Mouse (Mus musculus): ENCODE measurements at regions not wholly inside any gene's neighbourhood (a gene's known extent, or its start where the extent isn't known, plus 50 kb on each side); places are given as distances from the start of the nearest gene placed in this dataset.

DNA sequence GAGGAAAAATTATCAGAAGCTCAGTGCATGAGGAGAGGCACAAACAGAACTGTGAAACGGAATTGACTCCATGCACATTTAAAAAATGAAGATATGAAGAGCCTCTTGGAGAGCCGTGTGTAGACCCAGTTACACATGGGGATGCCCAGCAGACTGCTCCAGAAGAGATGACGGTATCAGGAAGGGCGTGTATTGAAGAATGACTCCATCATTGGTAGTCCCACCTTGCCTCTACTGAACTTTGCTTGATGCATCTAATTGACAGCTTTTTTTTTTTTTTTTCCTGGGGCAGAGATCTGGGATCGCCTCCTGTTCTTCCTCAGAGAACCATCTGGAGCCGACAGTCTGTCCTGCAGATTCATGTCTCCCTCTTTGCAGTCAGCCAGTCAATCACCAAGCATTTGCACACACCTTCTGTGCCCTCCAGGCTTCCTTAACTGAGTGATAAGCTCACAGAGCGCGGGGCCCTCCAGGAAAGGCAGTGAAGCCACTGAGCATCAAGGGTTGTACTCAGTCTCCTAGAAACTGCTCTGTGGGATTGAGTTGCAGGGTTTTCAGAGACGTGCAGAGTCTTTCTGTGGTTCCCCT, 57.6 kb upstream of the D1Pas1 start:
- H3K4me2 ChIP-seq (ENCODE audit: low read depth) = no peak overlapping the region
- H3K4me1 ChIP-seq (ENCODE audit: insufficient read depth) = no peaks in the 10 kb centered on the region
- 46% methylated on average over 9 of the region's 9 CpGs for WGBS
- H3K36me3 ChIP-seq (ENCODE audit: insufficient read depth) = no peaks in the 10 kb centered on the region
- H3K4me3 ChIP-seq (ENCODE audit: low read depth, low read length) = no peak overlapping the region
- H3K27me3 ChIP-seq (ENCODE audit: insufficient read depth, low read length) = 0 out of 2 replicates have a peak, but pooled peaks cover 3% of the 10 kb centered on the region
- DNase-seq = peak; percentile 22
- peak; percentile 34; the same call in 1 of the 2 replicates for ATAC-seq
- H3K27ac ChIP-seq (ENCODE audit: low read depth, low read length) = no peak overlapping the region
- no peaks in the 10 kb centered on the region for H3K9me3 ChIP-seq (ENCODE audit: low read length)
- H3K9ac ChIP-seq = no peak overlapping the region
- no peak for TF ChIP-seq CTCF (IDR thresholded peaks at IDR 0.05; ENCODE audit: low read depth)

DNA sequence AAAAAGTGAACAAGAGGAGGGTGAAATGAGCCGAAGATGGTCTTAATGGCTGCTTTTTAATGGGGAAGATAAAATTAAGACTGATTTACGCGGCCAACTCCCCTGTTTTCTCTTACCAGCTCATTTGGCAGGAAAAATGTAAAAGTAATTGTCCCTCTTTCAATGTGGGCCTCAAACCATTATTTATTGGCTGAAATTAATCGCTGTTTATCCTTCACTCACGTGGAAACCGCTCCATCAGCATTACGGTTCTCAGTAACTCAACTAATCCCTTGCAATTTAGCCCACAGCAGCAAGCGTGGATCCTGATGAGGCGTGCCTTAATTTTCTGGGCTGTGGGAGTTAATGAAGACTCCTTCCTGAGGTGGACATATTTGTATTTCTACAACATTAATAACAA, 58.1 kb upstream of the D1Pas1 start:
- ATAC-seq = no peak
- H3K9ac ChIP-seq = no peak overlapping the region
- peaks cover 3% of the 10 kb centered on the region; the same call in 1 of the 2 replicates for H3K27me3 ChIP-seq (ENCODE audit: insufficient read depth, low read length)
- no peaks in the 10 kb centered on the region for H3K36me3 ChIP-seq (ENCODE audit: insufficient read depth)
- no peak overlapping the region for H3K27ac ChIP-seq (ENCODE audit: low read depth, low read length)
- no peak overlapping the region for H3K4me3 ChIP-seq (ENCODE audit: low read depth, low read length)
- H3K9me3 ChIP-seq (ENCODE audit: low read length) = no peaks in the 10 kb centered on the region
- WGBS = 24% methylated on average over 9 of the region's 9 CpGs
- no peak overlapping the region for H3K4me2 ChIP-seq (ENCODE audit: low read depth)
- no peaks in the 10 kb centered on the region for H3K4me1 ChIP-seq (ENCODE audit: insufficient read depth)
- TF ChIP-seq CTCF (IDR thresholded peaks at IDR 0.05; ENCODE audit: low read depth) = no peak
- DNase-seq = no peak

- 87% methylated on average over 9 of the region's 10 CpGs for WGBS
- no peak for ATAC-seq
- no peaks in the 10 kb centered on the region for H3K36me3 ChIP-seq (ENCODE audit: insufficient read depth)
- peaks cover 3% of the 10 kb centered on the region; the same call in 1 of the 2 replicates for H3K27me3 ChIP-seq (ENCODE audit: insufficient read depth, low read length)
- DNase-seq = no peak
- no peaks in the 10 kb centered on the region for H3K9me3 ChIP-seq (ENCODE audit: low read length)
- TF ChIP-seq CTCF (IDR thresholded peaks at IDR 0.05; ENCODE audit: low read depth) = no peak
- no peak overlapping the region for H3K4me2 ChIP-seq (ENCODE audit: low read depth)
- no peaks in the 10 kb centered on the region for H3K4me1 ChIP-seq (ENCODE audit: insufficient read depth)
- no peak overlapping the region for H3K4me3 ChIP-seq (ENCODE audit: low read depth, low read length)
- H3K27ac ChIP-seq (ENCODE audit: low read depth, low read length) = no peak overlapping the region
- H3K9ac ChIP-seq = no peak overlapping the region
These were observed 59.6 kb upstream of the D1Pas1 start for GRCm38 (mm10) chr1:186907409-186908170.

DNA sequence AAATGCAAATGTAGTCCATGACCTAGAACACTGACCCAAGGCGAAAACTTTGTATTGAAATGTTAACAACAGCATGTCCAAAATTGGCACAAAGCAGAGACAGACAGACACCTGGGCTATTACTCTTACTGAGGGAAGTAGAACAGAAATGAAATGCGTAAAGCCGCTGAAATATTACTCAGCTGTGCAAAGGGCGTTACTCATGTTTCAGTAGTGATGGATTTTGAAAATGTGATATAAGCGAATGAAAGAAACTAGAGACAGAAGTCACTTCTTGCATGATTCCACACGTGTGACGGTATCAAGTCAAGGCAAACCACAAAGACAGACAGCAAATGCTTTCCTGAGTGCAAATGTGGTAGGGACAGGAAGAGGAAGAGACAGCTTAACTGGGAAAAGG, 61.3 kb upstream of the D1Pas1 start:
- Histone ChIP-seq H3K9me3 (ENCODE audit: low read length) (no peaks in the 10 kb centered on the region), H3K36me3 (ENCODE audit: insufficient read depth) (no peaks in the 10 kb centered on the region), H3K27ac (ENCODE audit: low read depth, low read length) (no peak overlapping the region), H3K4me3 (ENCODE audit: low read depth, low read length) (no peak overlapping the region), H3K27me3 (ENCODE audit: insufficient read depth, low read length) (peaks cover 3% of the 10 kb centered on the region; the same call in 1 of the 2 replicates), H3K4me2 (ENCODE audit: low read depth) (no peak overlapping the region), H3K4me1 (ENCODE audit: insufficient read depth) (no peaks in the 10 kb centered on the region), H3K9ac (no peak overlapping the region)
- no peak for TF ChIP-seq CTCF (IDR thresholded peaks at IDR 0.05; ENCODE audit: low read depth)
- DNase-seq = no peak
- no peak for ATAC-seq
- 94% methylated on average over 7 of the region's 7 CpGs for WGBS

- no peaks in the 10 kb centered on the region for H3K36me3 ChIP-seq (ENCODE audit: insufficient read depth)
- no peak overlapping the region for H3K27ac ChIP-seq (ENCODE audit: low read depth, low read length)
- 76% methylated on average over 6 of the region's 6 CpGs for WGBS
- no peaks in the 10 kb centered on the region for H3K4me1 ChIP-seq (ENCODE audit: insufficient read depth)
- H3K4me3 ChIP-seq (ENCODE audit: low read depth, low read length) = no peak overlapping the region
- H3K9ac ChIP-seq = no peak overlapping the region
- no peak for TF ChIP-seq CTCF (IDR thresholded peaks at IDR 0.05; ENCODE audit: low read depth)
- no peak for DNase-seq
- H3K9me3 ChIP-seq (ENCODE audit: low read length) = no peaks in the 10 kb centered on the region
- H3K27me3 ChIP-seq (ENCODE audit: insufficient read depth, low read length) = peaks cover 6% of the 10 kb centered on the region; the same call in 1 of the 2 replicates
- H3K4me2 ChIP-seq (ENCODE audit: low read depth) = no peak overlapping the region
- no peak for ATAC-seq
These were observed 65.7 kb upstream of the D1Pas1 start for GRCm38 (mm10) chr1:186901548-186901947.

DNA sequence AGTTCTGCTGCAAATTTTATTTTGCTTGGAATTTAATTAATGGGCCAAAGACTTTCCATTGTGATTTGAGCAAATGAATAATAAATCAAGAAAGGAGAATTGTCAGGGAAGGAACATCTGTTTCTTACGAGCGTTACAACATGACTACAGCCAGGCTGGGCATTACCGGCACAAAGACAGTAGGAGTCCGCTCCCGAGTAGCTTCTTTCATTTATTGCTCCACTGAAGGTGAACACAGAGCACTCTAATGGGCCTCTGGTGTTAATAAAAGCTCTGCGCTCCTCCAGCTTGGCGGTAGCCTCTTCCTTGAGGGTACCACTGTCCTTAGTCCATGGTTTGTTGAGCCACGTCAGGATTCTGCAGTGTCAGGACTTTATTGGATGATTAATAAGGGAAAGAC, 69.0 kb upstream of the D1Pas1 start:
- no peaks in the 10 kb centered on the region for H3K4me1 ChIP-seq (ENCODE audit: insufficient read depth)
- 67% methylated on average over 8 of the region's 8 CpGs for WGBS
- H3K9me3 ChIP-seq (ENCODE audit: low read length) = no peaks in the 10 kb centered on the region; the same call in 1 of the 2 replicates
- ATAC-seq (no peak), DNase-seq (no peak)
- no peak for TF ChIP-seq CTCF (IDR thresholded peaks at IDR 0.05; ENCODE audit: low read depth)
- H3K36me3 ChIP-seq (ENCODE audit: insufficient read depth) = no peaks in the 10 kb centered on the region
- H3K9ac ChIP-seq = no peak overlapping the region
- no peak overlapping the region for H3K4me3 ChIP-seq (ENCODE audit: low read depth, low read length)
- no peak overlapping the region for H3K4me2 ChIP-seq (ENCODE audit: low read depth)
- H3K27me3 ChIP-seq (ENCODE audit: insufficient read depth, low read length) = peaks cover 7% of the 10 kb centered on the region
- no peak overlapping the region for H3K27ac ChIP-seq (ENCODE audit: low read depth, low read length)

GRCm38 (mm10) chr1:186889584-186889852, 77.7 kb upstream of the D1Pas1 start:
- ATAC-seq = no peak

More at GRCm38 (mm10) chr1:186889584-186889852, 77.7 kb upstream of the D1Pas1 start:
- no peak for DNase-seq
- 47% methylated on average over 5 of the region's 5 CpGs for WGBS
- Histone ChIP-seq H3K4me1 (ENCODE audit: insufficient read depth) (no peaks in the 10 kb centered on the region), H3K9me3 (ENCODE audit: low read length) (no peaks in the 10 kb centered on the region), H3K4me2 (ENCODE audit: low read depth) (no peak overlapping the region), H3K4me3 (ENCODE audit: low read depth, low read length) (no peak overlapping the region), H3K27me3 (ENCODE audit: insufficient read depth, low read length) (peaks cover 16% of the 10 kb centered on the region), H3K9ac (no peak overlapping the region), H3K36me3 (ENCODE audit: insufficient read depth) (no peaks in the 10 kb centered on the region), H3K27ac (ENCODE audit: low read depth, low read length) (no peak overlapping the region)
- no peak for TF ChIP-seq CTCF (IDR thresholded peaks at IDR 0.05; ENCODE audit: low read depth)
